Mouse (Mus musculus) left cerebral cortex, adult 9 months (tissue): ENCODE measurements around the gene Pde4d.

Source experiments
- DNase-seq, 2 experiments: peaks; one replicate each; pipeline ENCODE4 v3.0.0; 2022; ENCODE audit warnings: low spot score in 2 of 2

Gene Pde4d

DNA sequence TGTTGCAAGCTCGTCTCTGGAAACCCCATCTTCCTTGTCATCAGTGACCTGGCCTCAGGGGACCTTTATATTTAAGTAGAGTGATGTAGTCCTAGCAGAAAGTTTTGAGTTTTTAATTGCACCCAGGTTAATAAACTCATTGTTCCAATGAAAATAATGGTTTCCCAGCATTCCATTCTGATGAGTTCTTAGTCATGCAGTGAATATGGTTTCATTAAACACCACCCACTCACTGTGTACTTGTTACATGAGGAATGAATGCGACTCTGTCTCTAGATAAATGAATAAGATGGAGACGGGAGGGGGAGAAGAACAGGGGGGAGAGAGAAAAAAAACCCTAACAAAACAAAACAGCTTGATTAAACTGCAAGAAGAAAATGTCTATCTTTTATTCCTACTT is 148.9 kb downstream of the Pde4d start:
- no peak for DNase-seq

DNA sequence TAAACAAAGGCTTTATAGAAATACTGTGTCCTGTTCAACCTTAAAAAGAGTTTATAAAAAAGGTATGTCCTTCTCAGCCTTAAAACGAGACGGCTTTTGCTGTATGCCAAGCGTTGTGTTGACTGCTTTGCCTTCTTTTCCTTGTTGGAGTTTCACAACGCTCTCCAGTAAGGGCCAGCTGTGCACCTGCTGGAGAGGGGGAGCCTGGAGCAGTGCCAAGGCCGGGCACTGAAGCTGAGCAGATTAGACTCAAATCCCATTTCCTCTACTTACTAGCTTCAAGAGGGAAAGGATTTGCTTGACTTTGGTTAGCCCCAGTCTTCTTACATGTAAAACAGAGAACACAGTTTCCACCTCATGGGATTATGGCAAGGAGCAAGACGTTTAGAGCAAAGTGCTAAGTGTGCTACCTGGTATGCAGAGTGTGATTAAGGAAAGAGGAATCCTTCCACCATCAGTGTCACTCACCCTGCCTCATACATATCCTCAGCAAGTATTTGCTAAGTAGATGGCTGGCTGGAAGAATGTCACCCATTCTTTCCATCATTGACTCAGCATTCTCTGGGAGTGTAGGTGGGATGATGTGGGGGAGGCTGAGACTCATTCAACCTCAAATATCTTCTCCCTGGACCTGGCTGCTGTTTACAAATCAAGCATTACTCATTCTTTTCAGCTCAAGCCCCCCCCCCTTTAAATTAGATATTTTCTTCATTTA is 149.6 kb downstream of the Pde4d start:
- DNase-seq = peak in 1 of 2 experiments; percentile 5

DNA sequence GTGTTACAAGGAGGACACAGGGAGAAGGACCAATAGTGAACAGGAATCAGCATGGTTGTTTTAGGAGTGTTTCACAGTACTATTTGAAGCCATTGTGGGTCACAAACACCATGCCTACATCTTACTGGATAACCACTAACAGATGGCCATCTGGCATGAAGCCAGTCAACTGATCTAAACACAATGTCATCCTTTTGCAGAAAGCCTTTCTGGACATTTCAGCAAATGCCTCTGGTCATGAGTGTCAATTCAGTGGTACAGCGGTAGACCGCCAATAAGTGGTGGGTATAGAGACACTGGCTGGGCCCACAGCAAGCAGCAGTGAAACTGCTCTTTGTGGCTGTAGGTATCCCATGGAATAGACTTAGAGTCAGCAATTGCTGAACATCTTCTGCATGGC is 151.3 kb downstream of the Pde4d start:
- DNase-seq = no peak

- no peak for DNase-seq
Measured at GRCm38 (mm10) chr13:108603502-108603901, 153.8 kb downstream of the Pde4d start.

DNA sequence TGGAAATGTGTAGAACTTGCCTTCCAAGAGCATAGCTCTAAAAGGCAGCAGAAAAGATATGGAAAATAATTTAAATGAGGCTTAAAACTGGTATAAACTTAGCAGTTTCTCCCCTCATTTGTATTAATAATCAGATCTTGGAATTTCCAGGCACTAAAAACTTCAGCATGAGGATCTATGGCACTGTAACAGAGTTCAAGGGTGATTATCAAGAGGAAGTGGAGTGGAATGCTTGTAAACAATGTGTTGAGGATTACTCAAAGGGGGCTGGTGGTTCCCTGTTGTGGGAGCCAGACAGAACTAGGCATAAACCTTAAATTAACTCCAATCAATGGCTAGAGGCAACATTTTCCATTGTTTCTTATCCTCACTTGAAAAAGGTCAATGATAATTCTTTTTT is 154.5 kb downstream of the Pde4d start:
- no peak for DNase-seq

DNA sequence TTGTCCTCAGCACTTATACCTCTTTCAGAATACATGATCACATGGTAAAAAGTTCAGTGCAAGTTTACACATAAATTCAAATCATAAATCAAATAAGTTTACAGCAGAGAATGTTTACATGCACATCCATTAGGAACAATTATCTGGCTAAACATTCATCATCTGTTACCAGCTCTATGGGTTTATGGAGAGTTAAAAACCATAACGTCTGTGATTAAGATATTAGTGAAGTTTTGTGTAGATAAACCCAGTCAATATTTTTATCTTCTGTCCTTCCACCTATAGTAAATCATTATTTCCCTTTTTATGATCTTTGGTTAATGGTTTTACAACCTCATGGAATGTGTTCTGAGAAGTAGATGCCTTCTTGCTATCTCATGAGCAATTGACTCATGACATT is 168.5 kb downstream of the Pde4d start:
- DNase-seq = no peak

GRCm38 (mm10) chr13:108622681-108623080 is 172.9 kb downstream of the Pde4d start:
- no peak for DNase-seq

GRCm38 (mm10) chr13:108623929-108624328 is 174.2 kb downstream of the Pde4d start:
- no peak for DNase-seq

- no peak for DNase-seq
Measured at GRCm38 (mm10) chr13:108626166-108626565, 176.4 kb downstream of the Pde4d start.

- DNase-seq = no peak
Measured at GRCm38 (mm10) chr13:108628501-108628900, 178.8 kb downstream of the Pde4d start.

DNA sequence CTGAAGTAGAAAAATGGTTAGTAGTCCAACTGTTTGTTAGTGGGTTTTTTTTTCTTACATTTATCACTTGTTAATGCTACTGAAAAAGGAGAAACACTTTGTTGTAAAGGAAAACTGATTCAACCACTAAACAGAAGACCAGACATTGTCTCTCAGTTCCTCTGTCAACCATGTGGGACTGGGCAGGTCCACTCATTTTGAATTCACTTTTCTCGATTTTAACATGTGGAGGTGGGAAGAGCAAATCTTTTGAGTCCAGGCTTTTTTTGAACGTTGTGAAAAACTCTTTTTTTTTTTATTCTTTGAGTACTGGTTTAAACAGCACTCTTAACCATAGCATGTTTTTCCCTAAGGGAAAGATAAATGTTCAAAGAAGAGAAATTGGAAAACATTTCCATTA is 180.8 kb downstream of the Pde4d start:
- DNase-seq = no peak

- no peak for DNase-seq
Measured at GRCm38 (mm10) chr13:108631222-108631621, 181.5 kb downstream of the Pde4d start.

GRCm38 (mm10) chr13:108636526-108636925 is 186.8 kb downstream of the Pde4d start:
- DNase-seq = no peak

DNA sequence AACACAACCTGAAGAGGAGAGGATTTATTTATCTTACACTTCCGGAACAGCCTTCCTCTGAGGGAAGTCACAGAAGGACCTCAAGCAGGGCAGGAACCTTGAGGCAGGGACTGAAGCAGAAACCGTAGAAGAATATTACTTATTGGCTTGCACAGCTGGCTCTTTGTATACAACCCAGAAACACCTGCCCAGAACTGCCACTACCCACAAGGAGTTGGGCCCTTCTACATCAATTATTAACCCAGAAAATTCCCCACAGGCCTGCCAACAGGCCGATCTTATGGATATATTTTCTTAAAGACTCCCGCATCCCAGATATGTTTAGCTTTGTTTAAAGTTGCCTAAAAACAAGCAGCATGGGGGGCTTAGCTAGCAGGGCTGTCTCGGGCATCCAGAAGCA is 192.5 kb downstream of the Pde4d start:
- no peak for DNase-seq

DNA sequence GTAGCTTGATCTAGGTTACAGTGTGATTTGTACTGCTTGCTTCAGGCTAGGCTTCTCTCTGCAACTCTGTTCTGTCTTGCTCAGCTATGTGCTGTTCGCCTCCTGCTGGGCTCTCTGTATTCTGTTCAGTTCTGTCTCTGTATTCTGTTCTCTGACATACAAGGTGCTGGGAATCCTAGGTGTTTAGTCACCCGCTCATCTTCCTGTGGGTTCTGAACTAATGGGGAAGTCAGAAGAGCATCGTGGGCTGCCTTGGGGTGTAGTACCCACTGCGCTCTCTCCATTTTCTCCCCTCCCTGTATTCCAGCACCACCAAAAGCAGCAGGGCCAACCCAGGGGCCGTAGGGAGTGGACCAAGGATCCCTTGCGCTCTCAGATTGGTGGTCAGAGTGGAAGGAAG is 197.1 kb downstream of the Pde4d start:
- DNase-seq = no peak

DNA sequence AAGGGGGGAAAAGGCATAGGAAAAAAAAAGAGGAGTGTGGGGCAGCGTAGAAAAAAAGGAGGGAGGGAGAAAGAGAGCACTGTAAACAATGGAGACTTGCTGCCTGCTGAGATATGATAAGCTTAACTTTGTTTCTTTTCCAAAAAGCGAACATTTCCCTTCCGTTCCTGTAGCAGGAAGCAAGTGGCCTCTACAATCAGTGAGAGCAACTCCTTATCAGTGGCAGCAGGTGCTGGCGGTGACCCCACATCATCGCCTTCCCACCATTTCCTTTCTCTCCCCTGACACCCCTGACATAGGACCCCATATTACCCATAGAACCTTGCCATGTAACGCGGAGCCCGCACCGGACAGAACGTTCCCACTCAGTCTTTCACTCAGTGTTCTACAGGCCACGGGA is 197.5 kb downstream of the Pde4d start:
- DNase-seq = no peak

- DNase-seq = no peak
Measured at GRCm38 (mm10) chr13:108654026-108654723, 204.4 kb downstream of the Pde4d start.

DNA sequence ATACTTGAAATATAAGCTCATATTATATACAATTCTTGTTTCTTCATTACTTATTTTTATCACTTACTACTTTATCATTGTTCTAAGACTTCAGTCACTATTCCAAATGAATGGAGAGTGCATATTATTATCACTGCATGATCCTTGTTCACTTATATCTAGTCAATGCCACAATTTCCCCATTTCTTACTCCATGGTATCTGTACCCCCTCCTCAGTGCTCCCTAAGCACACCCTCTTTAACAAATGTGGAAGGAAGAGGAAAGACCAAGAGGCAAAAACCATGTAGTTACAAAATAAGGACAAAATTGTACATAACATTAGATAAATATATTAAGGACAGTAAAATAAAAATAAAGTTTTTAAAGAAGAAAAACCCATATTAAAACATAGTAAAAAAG is 216.8 kb downstream of the Pde4d start:
- DNase-seq = no peak

DNA sequence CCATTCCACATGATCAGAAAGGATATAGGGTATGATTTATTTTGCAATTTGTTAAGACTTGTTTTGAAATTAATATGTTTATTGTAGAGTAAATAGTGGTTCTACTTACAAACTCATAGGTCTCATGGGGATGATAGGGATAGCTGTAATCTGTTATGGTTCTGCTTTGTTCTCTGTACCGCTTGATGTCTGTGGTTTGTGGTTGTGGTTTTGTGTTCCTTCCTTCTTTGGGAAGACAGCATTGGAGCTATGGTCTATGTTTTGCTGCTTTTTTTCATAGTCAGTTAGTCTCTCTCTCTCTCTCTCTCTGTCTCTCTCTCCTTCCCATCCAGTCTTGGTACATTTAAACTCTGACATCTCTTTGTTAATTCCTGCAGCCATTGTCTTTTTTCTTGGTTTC is 217.3 kb downstream of the Pde4d start:
- no peak for DNase-seq

GRCm38 (mm10) chr13:108677056-108677455 is 227.3 kb downstream of the Pde4d start:
- DNase-seq = no peak

GRCm38 (mm10) chr13:108683018-108683417 is 233.3 kb downstream of the Pde4d start:
- DNase-seq = no peak

- DNase-seq = no peak
Measured at GRCm38 (mm10) chr13:108685817-108686216, 236.1 kb downstream of the Pde4d start.

GRCm38 (mm10) chr13:108686262-108686661 is 236.5 kb downstream of the Pde4d start:
- DNase-seq = no peak

DNA sequence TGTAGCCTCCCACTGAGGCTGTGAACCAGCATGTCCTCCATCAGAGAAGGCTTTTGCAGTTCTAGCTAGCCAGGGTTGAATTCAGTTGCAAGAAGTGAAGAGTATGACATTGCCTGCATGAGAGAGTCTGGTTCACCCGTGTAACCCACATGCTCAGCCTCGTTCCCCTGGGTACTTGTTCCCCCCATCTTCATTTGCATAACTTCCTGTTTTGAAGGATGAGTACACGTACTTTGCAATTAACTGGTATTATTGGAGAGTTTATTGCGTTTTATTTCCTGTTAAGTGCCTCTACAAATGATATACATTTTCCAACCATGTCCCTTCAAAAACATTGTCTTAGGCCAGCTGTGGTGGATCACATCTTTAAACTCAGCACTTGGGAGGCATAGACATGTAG is 237.1 kb downstream of the Pde4d start:
- DNase-seq = no peak
